Mouse (Mus musculus): ENCODE data around the gene Iqgap1.

DNA sequence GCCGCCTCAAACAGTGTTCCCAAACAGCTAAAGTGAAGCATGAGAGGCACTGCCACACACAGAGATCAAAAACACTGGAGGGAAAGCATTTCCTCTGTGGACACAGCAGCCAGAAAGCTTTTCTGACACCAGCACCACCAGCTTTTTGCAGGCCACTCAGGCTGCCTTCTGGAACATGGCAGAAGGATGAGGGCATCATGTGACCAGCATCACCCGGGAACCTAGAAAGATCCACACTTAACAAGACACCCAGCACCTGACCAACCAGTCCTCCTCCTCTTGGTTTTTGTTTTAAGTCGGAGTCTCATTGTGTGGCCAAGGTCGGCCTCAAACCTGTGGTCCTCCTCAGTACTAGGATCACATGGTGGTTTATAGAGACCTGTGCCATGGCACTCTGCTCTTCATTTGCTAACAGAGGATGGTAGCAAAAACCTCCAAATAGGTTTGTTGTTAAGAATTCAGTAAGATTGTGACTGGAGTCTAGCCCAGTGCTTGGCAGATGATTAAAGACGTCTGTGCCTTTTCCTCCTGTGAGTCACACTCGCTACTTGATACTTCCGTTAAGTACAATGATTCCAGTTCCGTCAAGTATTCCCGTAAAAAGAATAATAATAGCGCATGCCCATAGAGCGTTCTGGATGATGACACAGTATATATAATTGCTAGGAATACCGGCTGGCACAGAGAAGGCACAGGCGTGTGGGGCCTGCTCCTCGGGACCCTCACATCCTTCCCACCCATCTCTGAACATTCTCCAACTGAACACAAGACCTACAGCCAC, 51.8 kb downstream of the Iqgap1 start:
- TF ChIP-seq POLR2A (IDR thresholded peaks at IDR 0.05; ENCODE audit: borderline replicate concordance, low read depth, low read length), result no peak
- TF ChIP-seq CTCF (IDR thresholded peaks at IDR 0.05; ENCODE audit: low read depth, low read length), result no peak
